Mouse (Mus musculus): ENCODE results near the gene B3galt2. TPM values are rescaled to one million over a fixed set of nuclear protein-coding genes. Genes with fewer than 3 reads are reported as not detected.

Gene B3galt2
- polyA plus RNA-seq, 1 experiment from 2014 or later = 0.17 TPM

- no peak overlapping the region for H3K4me3 ChIP-seq (ENCODE audit: low read depth, low read length)
- no peak for TF ChIP-seq CTCF (IDR thresholded peaks at IDR 0.05; ENCODE audit: low read depth)
- no peak for ATAC-seq
- no peaks in the 10 kb centered on the region for H3K4me1 ChIP-seq (replicated peaks; ENCODE audit: control insufficient read depth, insufficient read depth, low read length)
- H3K9me3 ChIP-seq (ENCODE audit: control insufficient read depth) = no peaks in the 10 kb centered on the region
- no peak overlapping the region for H3K9ac ChIP-seq (ENCODE audit: low read depth, low read length)
- WGBS = 97% methylated on average over 5 of the region's 5 CpGs
- H3K27me3 ChIP-seq (replicated peaks; ENCODE audit: control insufficient read depth, insufficient read depth, low read length) = no peaks in the 10 kb centered on the region
- no peak overlapping the region for H3K4me2 ChIP-seq (replicated peaks; ENCODE audit: low read depth)
- no peak overlapping the region for H3K27ac ChIP-seq (ENCODE audit: low read depth, low read length)
- H3K36me3 ChIP-seq (ENCODE audit: control insufficient read depth, insufficient read depth) = peaks cover 39% of the 10 kb centered on the region
Observed at GRCm38 (mm10) chr1:143681108-143681507, 40.6 kb downstream of the B3galt2 start.

GRCm38 (mm10) chr1:143684849-143685248 lies 44.4 kb downstream of the B3galt2 start:
- H3K9me3 ChIP-seq (ENCODE audit: control insufficient read depth) = no peaks in the 10 kb centered on the region
- no peak overlapping the region for H3K27ac ChIP-seq (ENCODE audit: low read depth, low read length)
- no peak overlapping the region for H3K4me3 ChIP-seq (ENCODE audit: low read depth, low read length)
- whole genome bisulfite sequencing = 88% methylated on average over 3 of the region's 3 CpGs
- no peaks in the 10 kb centered on the region for H3K4me1 ChIP-seq (replicated peaks; ENCODE audit: control insufficient read depth, insufficient read depth, low read length)
- H3K27me3 ChIP-seq (replicated peaks; ENCODE audit: control insufficient read depth, insufficient read depth, low read length) = no peaks in the 10 kb centered on the region
- no peak for ATAC-seq
- no peak for TF ChIP-seq CTCF (IDR thresholded peaks at IDR 0.05; ENCODE audit: low read depth)
- H3K36me3 ChIP-seq (ENCODE audit: control insufficient read depth, insufficient read depth) = peaks cover 52% of the 10 kb centered on the region
- no peak overlapping the region for H3K9ac ChIP-seq (ENCODE audit: low read depth, low read length)
- no peak overlapping the region for H3K4me2 ChIP-seq (replicated peaks; ENCODE audit: low read depth)

- Histone ChIP-seq H3K27me3 (replicated peaks; ENCODE audit: control insufficient read depth, insufficient read depth, low read length) (no peaks in the 10 kb centered on the region), H3K4me1 (replicated peaks; ENCODE audit: control insufficient read depth, insufficient read depth, low read length) (no peaks in the 10 kb centered on the region), H3K4me2 (replicated peaks; ENCODE audit: low read depth) (peak overlapping the region; percentile 89), H3K27ac (ENCODE audit: low read depth, low read length) (peak overlapping the region; percentile 89), H3K36me3 (ENCODE audit: control insufficient read depth, insufficient read depth) (0 out of 2 replicates have a peak, but pooled peaks cover 3% of the 10 kb centered on the region), H3K4me3 (ENCODE audit: low read depth, low read length) (peak overlapping the region; percentile 72), H3K9me3 (ENCODE audit: control insufficient read depth) (no peaks in the 10 kb centered on the region), H3K9ac (ENCODE audit: low read depth, low read length) (peak overlapping the region; percentile 66)
- no peak for ATAC-seq
- under 1% methylated on average over 13 of the region's 13 CpGs for WGBS
- no peak for TF ChIP-seq CTCF (IDR thresholded peaks at IDR 0.05; ENCODE audit: low read depth)
Observed at GRCm38 (mm10) chr1:143701736-143702135, 61.3 kb downstream of the B3galt2 start.

- WGBS = 1% methylated on average over 40 of the region's 48 CpGs
- no peaks in the 10 kb centered on the region for H3K36me3 ChIP-seq (ENCODE audit: control insufficient read depth, insufficient read depth)
- H3K4me2 ChIP-seq (replicated peaks; ENCODE audit: low read depth) = peak overlapping the region; percentile 89
- ATAC-seq = peak; percentile 54
- H3K27ac ChIP-seq (ENCODE audit: low read depth, low read length) = peak overlapping the region; percentile 89
- H3K4me1 ChIP-seq (replicated peaks; ENCODE audit: control insufficient read depth, insufficient read depth, low read length) = no peaks in the 10 kb centered on the region
- H3K4me3 ChIP-seq (ENCODE audit: low read depth, low read length) = peak overlapping the region; percentile 72
- no peaks in the 10 kb centered on the region for H3K27me3 ChIP-seq (replicated peaks; ENCODE audit: control insufficient read depth, insufficient read depth, low read length)
- no peaks in the 10 kb centered on the region for H3K9me3 ChIP-seq (ENCODE audit: control insufficient read depth)
- TF ChIP-seq CTCF (IDR thresholded peaks at IDR 0.05; ENCODE audit: low read depth) = no peak
- peak overlapping the region; percentile 66 for H3K9ac ChIP-seq (ENCODE audit: low read depth, low read length)
Observed at GRCm38 (mm10) chr1:143702141-143702740, 61.8 kb downstream of the B3galt2 start.

- no peaks in the 10 kb centered on the region for H3K4me1 ChIP-seq (replicated peaks; ENCODE audit: control insufficient read depth, insufficient read depth, low read length)
- no peaks in the 10 kb centered on the region for H3K9me3 ChIP-seq (ENCODE audit: control insufficient read depth)
- TF ChIP-seq CTCF (IDR thresholded peaks at IDR 0.05; ENCODE audit: low read depth) = peak; percentile 68
- peak within 1 kb of the TSS; percentile 89 for H3K4me2 ChIP-seq (replicated peaks; ENCODE audit: low read depth)
- under 1% methylated on average over 66 of the region's 74 CpGs for WGBS
- H3K27ac ChIP-seq (ENCODE audit: low read depth, low read length) = peak within 1 kb of the TSS; percentile 89
- ATAC-seq = peak; percentile 99
- peak within 1 kb of the TSS; percentile 66 for H3K9ac ChIP-seq (ENCODE audit: low read depth, low read length)
- no peaks in the 10 kb centered on the region for H3K36me3 ChIP-seq (ENCODE audit: control insufficient read depth, insufficient read depth)
- peak within 1 kb of the TSS; percentile 72 for H3K4me3 ChIP-seq (ENCODE audit: low read depth, low read length)
- no peaks in the 10 kb centered on the region for H3K27me3 ChIP-seq (replicated peaks; ENCODE audit: control insufficient read depth, insufficient read depth, low read length)
Observed at GRCm38 (mm10) chr1:143702741-143703262, 62.3 kb downstream of the B3galt2 start, which contains the start of gene Cdc73. Cdc73 (minus strand) TSS chr1:143702893.

Other genes with a start within 250 kb of the B3galt2 start
- gene Cdc73, start 62.2 kb downstream of the B3galt2 start, polyA plus RNA-seq (2015; fragmentation: Nextera tagmentation; extraction: Ambion mirVana) = 12.6 and 14.3 TPM in 2 replicates
- gene Glrx2, start 75.7 kb downstream of the B3galt2 start, polyA plus RNA-seq (2015; fragmentation: Nextera tagmentation; extraction: Ambion mirVana) = 103 and 104 TPM in 2 replicates
- gene Trove2, start 136.4 kb downstream of the B3galt2 start, polyA plus RNA-seq (2015; fragmentation: Nextera tagmentation; extraction: Ambion mirVana) = 3.4 and 3.9 TPM in 2 replicates
- 65.7 and 68.0 TPM in 2 replicates for gene Uchl5, start 136.6 kb downstream of the B3galt2 start, polyA plus RNA-seq (2015; fragmentation: Nextera tagmentation; extraction: Ambion mirVana)

Measured in intestine, postnatal 0 days (tissue).